Mouse (Mus musculus) MEL (cell line): ENCODE results near the gene 0610012G03Rik.

Experiments
- CHD2 ChIP-seq: IDR thresholded peaks from 2 replicates; pipeline ENCODE4 v1.6.1; 2011; ENCODE audit warnings: low read length, improper control_type of control experiment
- CTCF ChIP-seq, 3 experiments: IDR thresholded peaks in 2 of 3; conservative IDR thresholded peaks in 1 of 3; 2 replicates each; pipeline ENCODE4 v1.5.1; 2011 to 2012; ENCODE audit warnings: low read length in 3 of 3, low read depth in 2 of 3, mild to moderate bottlenecking in 2 of 3, improper control_type of control experiment in 1 of 3, inconsistent platforms in 1 of 3, mixed read lengths in 1 of 3, moderate library complexity in 1 of 3; ENCODE audit not compliant: control insufficient read depth in 1 of 3, insufficient read depth in 1 of 3, poor library complexity in 1 of 3, severe bottlenecking in 1 of 3
- EP300 ChIP-seq, 2 experiments: IDR thresholded peaks; 2 replicates each; pipeline ENCODE4 v1.6.1; 2011; ENCODE audit warnings: improper control_type of control experiment in 2 of 2, low read length in 2 of 2, low read depth in 1 of 2, mild to moderate bottlenecking in 1 of 2
- MAX ChIP-seq: IDR thresholded peaks from 2 replicates; pipeline ENCODE4 v1.6.1; 2011; ENCODE audit warnings: low read length, improper control_type of control experiment
- MYC ChIP-seq: IDR thresholded peaks from 2 replicates; pipeline ENCODE4 v1.6.1; 2011; ENCODE audit warnings: low read depth, mild to moderate bottlenecking, low read length, improper control_type of control experiment, moderate library complexity
- POLR2A ChIP-seq, 2 experiments: IDR thresholded peaks; 2 replicates each; pipeline ENCODE4 v1.6.1; 2011 to 2012; ENCODE audit warnings: low read length in 2 of 2, mild to moderate bottlenecking in 2 of 2, control low read depth in 1 of 2, improper control_type of control experiment in 1 of 2, low read depth in 1 of 2, moderate library complexity in 1 of 2; ENCODE audit not compliant: control insufficient read depth in 1 of 2, insufficient read depth in 1 of 2, poor library complexity in 1 of 2
- POLR2AphosphoS5 ChIP-seq: IDR thresholded peaks from 2 replicates; pipeline ENCODE4 v1.6.1; 2012; ENCODE audit warnings: low read depth, borderline replicate concordance, mild to moderate bottlenecking, inconsistent platforms, low read length, moderate library complexity, mixed read lengths
- TCF12 ChIP-seq: IDR thresholded peaks from 2 replicates; pipeline ENCODE4 v1.6.1; 2014; ENCODE audit warnings: low read depth, mild to moderate bottlenecking, inconsistent platforms, low read length, improper control_type of control experiment, moderate library complexity
- USF2 ChIP-seq, 2 experiments: IDR thresholded peaks; 2 replicates each; pipeline ENCODE4 v1.6.1; 2011 to 2012; ENCODE audit warnings: improper control_type of control experiment in 2 of 2, low read length in 2 of 2, borderline replicate concordance in 1 of 2, inconsistent platforms in 1 of 2, low read depth in 1 of 2, mild to moderate bottlenecking in 1 of 2; ENCODE audit not compliant: insufficient read depth in 1 of 2
- ZKSCAN1 ChIP-seq: IDR thresholded peaks from 2 replicates; pipeline ENCODE4 v1.6.1; 2012; ENCODE audit warnings: low read depth, mild to moderate bottlenecking, inconsistent platforms, low read length, improper control_type of control experiment, moderate library complexity

DNA sequence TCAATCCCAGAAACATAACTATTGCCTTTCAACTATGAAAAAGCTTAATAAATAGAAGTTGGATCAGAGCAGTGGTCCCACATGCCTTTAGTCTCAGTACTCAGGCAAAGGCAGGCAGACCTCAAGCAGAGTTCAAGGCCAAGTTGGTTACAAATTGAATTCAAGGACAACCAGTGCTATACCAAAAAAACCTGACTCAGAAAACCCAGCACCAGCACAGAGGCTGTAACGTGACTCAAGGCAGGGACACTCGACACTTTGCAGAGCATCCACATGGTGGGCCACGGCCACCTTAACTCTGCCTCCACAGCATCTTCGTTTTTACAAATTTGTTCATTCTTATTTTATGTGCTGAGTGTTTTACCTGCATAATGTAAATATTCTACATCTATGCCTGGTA, 27.0 kb upstream of the 0610012G03Rik start:
- TF ChIP-seq TCF12 (no peak), POLR2AphosphoS5 (no peak), CTCF (IDR thresholded peaks at IDR 0.05 in 2 of 3, conservative IDR thresholded peaks at IDR 0.05 in 1 of 3; ENCODE audit: control insufficient read depth in 1 of 3, insufficient read depth in 1 of 3, low read depth in 2 of 3, low read length in 3 of 3, poor library complexity in 1 of 3, severe bottlenecking in 1 of 3) (no peak), USF2 (IDR thresholded peaks at IDR 0.05; ENCODE audit: borderline replicate concordance in 1 of 2, insufficient read depth in 1 of 2, low read depth in 1 of 2, low read length in 2 of 2) (no peak), POLR2A (IDR thresholded peaks at IDR 0.05; ENCODE audit: control insufficient read depth in 1 of 2, insufficient read depth in 1 of 2, low read depth in 1 of 2, low read length in 2 of 2, poor library complexity in 1 of 2) (no peak), ZKSCAN1 (no peak), MAX (no peak), EP300 (IDR thresholded peaks at IDR 0.05; ENCODE audit: low read depth in 1 of 2, low read length in 2 of 2) (no peak), CHD2 (no peak), MYC (no peak)
